Mouse (Mus musculus): ENCODE measurements around the gene Ttc30a1. TPM values are rescaled to one million over a fixed set of nuclear protein-coding genes. Genes with fewer than 3 reads are reported as not detected.

Ttc30a1 gene
- total and polyA plus RNA-seq, 2 experiments from 2014 or later, result 4.8 to 11.4 TPM

DNA sequence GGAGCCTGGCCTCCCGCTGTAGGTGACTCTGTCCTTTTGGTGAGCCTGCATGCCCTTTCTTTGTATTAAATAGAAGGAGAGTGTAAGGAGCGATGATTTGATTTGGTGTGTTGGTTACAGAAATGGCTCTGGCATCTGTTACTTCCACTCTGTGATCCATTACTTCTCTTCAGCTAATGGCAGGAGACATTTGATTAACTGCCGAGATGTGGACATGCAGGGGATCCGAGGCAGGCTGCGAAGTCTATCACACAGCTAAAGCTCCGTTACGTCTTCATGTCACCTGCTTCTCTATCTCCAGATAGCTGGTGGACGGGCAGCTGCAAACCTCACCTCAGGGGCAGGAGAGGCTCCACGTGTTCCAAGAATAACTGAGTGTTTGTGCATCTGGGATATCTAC is 7.6 kb downstream of the Ttc30a1 start:
- Histone ChIP-seq H3K4me2 (ENCODE audit: low read depth, low read length) (no peak overlapping the region), H3K36me3 (ENCODE audit: insufficient read depth, low read length) (no peaks in the 10 kb centered on the region), H3K4me1 (ENCODE audit: insufficient read depth, low read length) (no peaks in the 10 kb centered on the region), H3K27ac (no peak overlapping the region), H3K27me3 (ENCODE audit: insufficient read depth, low read length) (no peaks in the 10 kb centered on the region), H3K4me3 (ENCODE audit: low read length) (no peak overlapping the region), H3K9ac (replicated peaks; ENCODE audit: low read length) (no peak overlapping the region), H3K9me3 (ENCODE audit: low read length) (no peaks in the 10 kb centered on the region)
- ATAC-seq (no peak), DNase-seq (ENCODE audit: low spot score) (no peak)
- TF ChIP-seq CTCF (IDR thresholded peaks at IDR 0.05; ENCODE audit: low read depth), result no peak
- 75% methylated on average over 9 of the region's 9 CpGs for WGBS

DNA sequence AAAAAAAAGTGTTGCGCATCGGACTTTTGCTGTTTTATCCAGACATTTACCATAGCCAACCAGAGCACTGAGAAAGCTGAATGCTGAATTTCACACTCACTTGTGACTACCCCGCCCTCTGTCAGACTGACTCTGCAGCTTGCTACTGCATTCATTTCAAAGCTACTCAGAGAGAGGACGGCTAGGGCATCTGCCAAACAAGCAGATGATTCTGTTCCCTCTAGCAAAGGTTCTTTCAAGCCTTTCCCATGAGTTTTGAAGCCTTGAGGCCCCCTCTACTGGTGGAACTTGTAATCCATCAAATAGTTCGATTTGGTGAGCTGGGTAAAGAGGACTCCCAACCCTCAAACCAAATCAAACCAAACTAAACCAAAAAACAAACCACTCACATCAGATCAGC is 16.8 kb downstream of the Ttc30a1 start:
- Histone ChIP-seq H3K27me3 (ENCODE audit: insufficient read depth, low read length) (no peaks in the 10 kb centered on the region), H3K4me2 (ENCODE audit: low read depth, low read length) (peak overlapping the region; percentile 49), H3K36me3 (ENCODE audit: insufficient read depth, low read length) (no peaks in the 10 kb centered on the region), H3K4me1 (ENCODE audit: insufficient read depth, low read length) (peaks cover 6% of the 10 kb centered on the region; the same call in 1 of the 2 replicates), H3K9ac (replicated peaks; ENCODE audit: low read length) (0 out of 2 replicates have a peak overlapping the region, but pooled peaks have one; percentile 18), H3K9me3 (ENCODE audit: low read length) (no peaks in the 10 kb centered on the region), H3K27ac (peak overlapping the region; percentile 32; the same call in 1 of the 2 replicates), H3K4me3 (ENCODE audit: low read length) (no peak overlapping the region)
- DNase-seq (ENCODE audit: low spot score), result peak; percentile 88
- TF ChIP-seq CTCF (IDR thresholded peaks at IDR 0.05; ENCODE audit: low read depth), result peak; percentile 69
- peak; percentile 83 for ATAC-seq
- 19% methylated on average over 5 of the region's 5 CpGs for WGBS

DNA sequence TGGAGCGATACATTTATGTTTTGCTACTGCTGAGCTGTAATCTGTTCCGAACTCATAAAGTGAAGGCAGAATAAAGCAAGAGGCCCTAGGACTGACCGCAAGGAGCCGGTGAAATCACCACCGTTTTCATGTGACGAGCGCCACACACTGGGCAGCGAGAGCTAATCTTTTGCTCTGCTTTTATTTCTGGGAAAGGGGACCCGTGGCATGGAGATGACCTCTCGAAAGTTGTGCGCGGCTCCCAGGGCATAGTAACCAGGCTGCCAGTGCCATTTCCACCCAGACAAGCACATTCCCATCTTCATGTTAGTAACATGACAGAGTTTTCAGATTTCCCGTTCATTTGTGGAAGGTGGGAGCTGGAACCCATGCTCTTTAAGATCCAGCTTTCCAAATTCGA is 17.3 kb downstream of the Ttc30a1 start:
- Histone ChIP-seq H3K4me1 (ENCODE audit: insufficient read depth, low read length) (peaks cover 9% of the 10 kb centered on the region; the same call in 1 of the 2 replicates), H3K4me3 (ENCODE audit: low read length) (no peak overlapping the region), H3K27me3 (ENCODE audit: insufficient read depth, low read length) (no peaks in the 10 kb centered on the region), H3K9ac (replicated peaks; ENCODE audit: low read length) (0 out of 2 replicates have a peak overlapping the region, but pooled peaks have one; percentile 18), H3K36me3 (ENCODE audit: insufficient read depth, low read length) (no peaks in the 10 kb centered on the region), H3K9me3 (ENCODE audit: low read length) (no peaks in the 10 kb centered on the region), H3K4me2 (ENCODE audit: low read depth, low read length) (peak overlapping the region; percentile 49), H3K27ac (peak overlapping the region; percentile 32; the same call in 1 of the 2 replicates)
- DNase-seq (ENCODE audit: low spot score) (peak; percentile 81), ATAC-seq (peak; percentile 71)
- WGBS, result 11% methylated on average over 14 of the region's 14 CpGs
- TF ChIP-seq CTCF (IDR thresholded peaks at IDR 0.05; ENCODE audit: low read depth), result peak; percentile 66

DNA sequence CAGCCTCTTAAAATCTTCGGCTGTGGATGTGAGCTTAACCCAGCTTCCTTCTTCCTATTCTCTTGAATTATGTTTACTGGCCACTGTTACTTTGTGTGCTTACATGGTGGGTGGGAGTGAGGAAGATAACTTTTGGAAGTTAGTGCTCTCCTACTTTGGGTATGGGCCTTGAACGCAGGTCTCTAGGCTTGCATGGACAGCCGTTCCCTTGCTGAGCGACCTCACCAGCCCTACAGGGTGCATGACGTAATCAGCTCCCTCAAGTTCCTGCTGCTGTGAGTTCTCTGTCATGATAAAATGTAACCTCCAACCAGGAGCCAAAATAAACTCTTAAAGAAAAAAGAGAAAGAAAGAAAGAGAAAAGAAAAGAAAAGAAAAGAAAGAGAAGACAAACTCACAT is 17.7 kb downstream of the Ttc30a1 start:
- no peak for TF ChIP-seq CTCF (IDR thresholded peaks at IDR 0.05; ENCODE audit: low read depth)
- Histone ChIP-seq H3K4me2 (ENCODE audit: low read depth, low read length) (peak overlapping the region; percentile 49), H3K4me1 (ENCODE audit: insufficient read depth, low read length) (peaks cover 9% of the 10 kb centered on the region; the same call in 1 of the 2 replicates), H3K4me3 (ENCODE audit: low read length) (no peak overlapping the region), H3K36me3 (ENCODE audit: insufficient read depth, low read length) (no peaks in the 10 kb centered on the region), H3K27me3 (ENCODE audit: insufficient read depth, low read length) (no peaks in the 10 kb centered on the region), H3K9me3 (ENCODE audit: low read length) (no peaks in the 10 kb centered on the region), H3K9ac (replicated peaks; ENCODE audit: low read length) (0 out of 2 replicates have a peak overlapping the region, but pooled peaks have one; percentile 18), H3K27ac (no peak overlapping the region)
- WGBS, result 74% methylated on average over 5 of the region's 5 CpGs
- no peak for ATAC-seq
- DNase-seq (ENCODE audit: low spot score), result no peak

DNA sequence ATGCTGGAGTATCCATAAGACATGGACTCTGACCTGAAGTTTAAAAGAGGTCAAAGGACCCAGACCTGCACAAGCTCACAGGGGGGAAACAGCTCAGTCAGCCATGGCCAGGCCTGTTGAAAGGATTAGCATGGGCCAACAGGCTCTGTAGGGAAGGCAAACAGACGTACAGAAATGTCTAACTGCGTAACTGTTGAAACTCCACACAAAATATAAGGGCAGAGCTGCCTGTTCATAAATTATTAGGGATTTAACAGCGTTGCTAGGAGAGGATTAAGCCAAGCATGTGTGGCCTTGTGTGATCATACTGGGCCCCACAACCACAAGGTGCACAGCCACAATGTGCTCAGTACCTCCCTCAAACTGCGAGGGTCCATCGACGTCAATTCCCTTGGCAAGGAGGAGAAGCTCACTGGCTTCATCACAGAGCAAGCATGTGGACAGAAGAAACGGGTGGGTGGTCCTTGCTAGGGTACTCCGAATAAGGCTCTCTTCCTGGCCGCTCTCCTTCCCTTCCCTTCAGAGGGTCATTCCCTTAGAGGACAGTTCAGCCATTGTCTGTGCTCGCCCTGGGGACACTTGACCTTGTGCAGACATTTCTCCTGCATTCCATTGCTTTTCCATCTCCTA is 18.4 kb downstream of the Ttc30a1 start:
- H3K9ac ChIP-seq (replicated peaks; ENCODE audit: low read length), result no peak overlapping the region
- DNase-seq (ENCODE audit: low spot score) (no peak), ATAC-seq (no peak)
- no peak overlapping the region for H3K27ac ChIP-seq
- H3K36me3 ChIP-seq (ENCODE audit: insufficient read depth, low read length), result no peaks in the 10 kb centered on the region
- no peaks in the 10 kb centered on the region for H3K9me3 ChIP-seq (ENCODE audit: low read length)
- no peak for TF ChIP-seq CTCF (IDR thresholded peaks at IDR 0.05; ENCODE audit: low read depth)
- 62% methylated on average over 10 of the region's 10 CpGs for WGBS
- peaks cover 9% of the 10 kb centered on the region; the same call in 1 of the 2 replicates for H3K4me1 ChIP-seq (ENCODE audit: insufficient read depth, low read length)
- H3K4me3 ChIP-seq (ENCODE audit: low read length), result no peak overlapping the region
- H3K4me2 ChIP-seq (ENCODE audit: low read depth, low read length), result no peak overlapping the region
- H3K27me3 ChIP-seq (ENCODE audit: insufficient read depth, low read length), result no peaks in the 10 kb centered on the region

DNA sequence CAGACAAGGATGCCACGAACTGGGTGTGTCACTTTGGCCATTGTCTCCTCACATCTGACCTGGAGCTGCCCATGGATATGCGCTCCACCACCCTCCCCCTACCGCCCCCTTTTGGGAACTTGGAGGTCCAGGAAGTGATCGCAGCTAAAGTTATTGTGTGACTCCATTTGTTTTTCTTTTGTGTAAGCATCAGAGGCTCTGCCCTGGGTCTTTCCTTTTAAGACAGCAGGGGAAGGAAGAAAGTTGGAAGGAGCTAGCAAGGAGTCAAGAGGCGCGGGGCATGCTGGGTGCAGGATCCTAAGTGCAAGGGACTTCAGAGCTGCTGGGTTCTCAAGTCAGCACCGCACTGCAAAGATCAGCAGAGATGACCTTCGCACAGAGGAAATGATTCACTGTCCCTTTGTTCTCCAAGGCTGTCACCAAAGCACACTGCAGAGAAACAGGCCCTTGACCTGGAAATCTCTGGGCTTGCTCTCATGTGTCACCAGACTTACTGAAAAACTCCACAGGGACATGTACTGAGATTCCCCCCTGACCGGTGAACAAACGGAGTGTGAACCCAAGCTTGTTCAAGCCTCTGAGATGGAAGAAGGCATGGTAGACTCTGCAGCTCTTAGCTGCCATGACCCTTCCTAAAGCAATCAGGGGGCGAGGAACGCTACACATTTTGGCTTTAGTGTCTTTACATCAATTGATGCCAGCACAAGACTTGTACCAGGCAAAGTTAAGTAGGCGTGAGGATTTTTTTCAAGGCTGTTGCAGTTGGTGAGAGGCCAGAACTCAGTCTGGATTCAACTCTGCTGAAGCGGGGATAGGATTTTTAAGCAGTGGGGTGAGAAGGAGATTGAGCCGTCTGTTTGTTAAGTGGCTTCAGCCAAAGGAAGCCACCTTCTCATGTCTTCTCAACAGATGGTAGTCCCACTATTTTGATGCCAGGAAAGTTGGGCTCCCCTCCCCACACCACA is 21.1 kb downstream of the Ttc30a1 start:
- peak overlapping the region; percentile 31; the same call in 1 of the 2 replicates for H3K4me2 ChIP-seq (ENCODE audit: low read depth, low read length)
- no peaks in the 10 kb centered on the region for H3K9me3 ChIP-seq (ENCODE audit: low read length)
- DNase-seq (ENCODE audit: low spot score), result peak; percentile 46
- no peaks in the 10 kb centered on the region for H3K36me3 ChIP-seq (ENCODE audit: insufficient read depth, low read length)
- H3K27me3 ChIP-seq (ENCODE audit: insufficient read depth, low read length), result no peaks in the 10 kb centered on the region
- H3K27ac ChIP-seq, result peak overlapping the region; percentile 17
- H3K9ac ChIP-seq (replicated peaks; ENCODE audit: low read length), result no peak overlapping the region
- H3K4me1 ChIP-seq (ENCODE audit: insufficient read depth, low read length), result peaks cover 9% of the 10 kb centered on the region; the same call in 1 of the 2 replicates
- TF ChIP-seq CTCF (IDR thresholded peaks at IDR 0.05; ENCODE audit: low read depth), result peak; percentile 36
- WGBS, result 43% methylated on average over 15 of the region's 15 CpGs
- ATAC-seq, result no peak
- no peak overlapping the region for H3K4me3 ChIP-seq (ENCODE audit: low read length)

All from hindbrain, postnatal 0 days (tissue).